Mouse (Mus musculus) intestine, embryonic 16.5 days (tissue): ENCODE data around the gene Scamp4. TPM values are rescaled to one million over a fixed set of nuclear protein-coding genes. Genes with fewer than 3 reads are reported as not detected.
A peak's percentile ranks its signal among the peaks of the same experiment; 100 is the strongest.

Source experiments
- ATAC-seq: fragments of 200-750 bp; cut with Nextera tagmentation; 2 replicates; pipeline ENCODE4 v1.8.0; 2017; ENCODE audit warnings: moderate TSS enrichment, moderate library complexity
- H3K27ac ChIP-seq: fragments of 300-500 bp; sonication (generic); 2 replicates; pipeline ENCODE4 v1.5.1; 2014; ENCODE audit warnings: mild to moderate bottlenecking, low read length
- H3K27me3 ChIP-seq: fragments of 300-500 bp; sonication (generic); replicated peaks from 2 replicates; pipeline ENCODE4 v1.6.1; 2014; ENCODE audit warnings: low read length, control low read depth, mixed read lengths; ENCODE audit not compliant: control insufficient read depth, insufficient read depth
- H3K36me3 ChIP-seq: fragments of 300-500 bp; sonication (generic); 2 replicates; pipeline ENCODE4 v1.6.1; 2014; ENCODE audit warnings: low read length, control low read depth; ENCODE audit not compliant: control insufficient read depth, insufficient read depth
- H3K4me1 ChIP-seq: fragments of 300-500 bp; sonication (generic); 2 replicates; pipeline ENCODE4 v1.6.1; 2014; ENCODE audit warnings: low read length, control low read depth, mixed read lengths; ENCODE audit not compliant: control insufficient read depth, insufficient read depth
- H3K4me2 ChIP-seq: fragments of 300-500 bp; sonication (generic); 2 replicates; pipeline ENCODE4 v1.6.1; 2014; ENCODE audit warnings: low read depth, low read length, control low read depth
- H3K4me3 ChIP-seq: fragments of 300-500 bp; sonication (generic); 2 replicates; pipeline ENCODE4 v1.5.1; 2014; ENCODE audit warnings: mild to moderate bottlenecking, low read length
- H3K9ac ChIP-seq: fragments of 300-500 bp; sonication (generic); 2 replicates; pipeline ENCODE4 v1.6.1; 2014; ENCODE audit warnings: low read depth, low read length
- H3K9me3 ChIP-seq: fragments of 300-500 bp; sonication (generic); 2 replicates; pipeline ENCODE4 v1.6.1; 2016; ENCODE audit warnings: low read length, control low read depth; ENCODE audit not compliant: control insufficient read depth
- WGBS: fragments of 180-500 bp; shearing (Covaris S2); extraction: QIAGEN DNeasy Blood & Tissue Kit; methylation state at CpG from one replicate; pipeline ENCODE4 v1.1.7; 2014; 5-methylcytosine and 5-hydroxymethylcytosine counted together
- polyA plus RNA-seq: library from polyadenylated mRNA; unstranded; fragments of >200 nt; fragmentation: Nextera tagmentation; extraction: Ambion mirVana; gene quantifications from 2 replicates; pipeline ENCODE4 v1.2.1, GENCODE M21; 2015

Gene Scamp4
- polyA plus RNA-seq, 1 experiment from 2014 or later: 127 TPM

GRCm38 (mm10) chr10:80577195-80578130 lies 25.2 kb upstream of the Scamp4 start, which contains the start of gene Klf16:
TSS of gene Klf16 (minus strand) at chr10:80577321.
- WGBS: under 1% methylated on average over 73 of the region's 97 CpGs

GRCm38 (mm10) chr10:80578131-80578750 lies 24.4 kb upstream of the Scamp4 start:
- Histone ChIP-seq H3K4me1 (peaks cover 28% of the 10 kb centered on the region), H3K27me3 (no peaks in the 10 kb centered on the region)
- WGBS: 0% methylated on average over 29 of the region's 29 CpGs

More at GRCm38 (mm10) chr10:80577195-80578130, 25.2 kb upstream of the Scamp4 start, which contains the start of gene Klf16:
- peak; percentile 83 for ATAC-seq
- peaks cover 34% of the 10 kb centered on the region for H3K4me1 ChIP-seq
- no peaks in the 10 kb centered on the region for H3K36me3 ChIP-seq
- peak within 1 kb of the TSS; percentile 80 for H3K9ac ChIP-seq
- peak within 1 kb of the TSS; percentile 88 for H3K27ac ChIP-seq
- peak within 1 kb of the TSS; percentile 84 for H3K4me3 ChIP-seq
- H3K27me3 ChIP-seq: no peaks in the 10 kb centered on the region
- no peaks in the 10 kb centered on the region for H3K9me3 ChIP-seq
- peak within 1 kb of the TSS; percentile 98 for H3K4me2 ChIP-seq

GRCm38 (mm10) chr10:80578911-80579310 lies 23.8 kb upstream of the Scamp4 start:
- Histone ChIP-seq H3K27me3 (no peaks in the 10 kb centered on the region), H3K9me3 (no peaks in the 10 kb centered on the region), H3K4me3 (peak overlapping the region; percentile 84), H3K4me2 (peak overlapping the region; percentile 98), H3K27ac (peak overlapping the region; percentile 88), H3K9ac (peak overlapping the region; percentile 80), H3K4me1 (peaks cover 22% of the 10 kb centered on the region), H3K36me3 (no peaks in the 10 kb centered on the region; the same call in 1 of the 2 replicates)
- WGBS: 13% methylated on average over 8 of the region's 8 CpGs
- ATAC-seq: 0 out of 2 replicates have a peak, but pooled peaks have one; percentile 14

More at GRCm38 (mm10) chr10:80578131-80578750, 24.4 kb upstream of the Scamp4 start:
- Histone ChIP-seq H3K36me3 (no peaks in the 10 kb centered on the region), H3K9me3 (no peaks in the 10 kb centered on the region), H3K4me2 (peak overlapping the region; percentile 98), H3K9ac (peak overlapping the region; percentile 80), H3K27ac (peak overlapping the region; percentile 88), H3K4me3 (peak overlapping the region; percentile 84)
- ATAC-seq: peak; percentile 51

DNA sequence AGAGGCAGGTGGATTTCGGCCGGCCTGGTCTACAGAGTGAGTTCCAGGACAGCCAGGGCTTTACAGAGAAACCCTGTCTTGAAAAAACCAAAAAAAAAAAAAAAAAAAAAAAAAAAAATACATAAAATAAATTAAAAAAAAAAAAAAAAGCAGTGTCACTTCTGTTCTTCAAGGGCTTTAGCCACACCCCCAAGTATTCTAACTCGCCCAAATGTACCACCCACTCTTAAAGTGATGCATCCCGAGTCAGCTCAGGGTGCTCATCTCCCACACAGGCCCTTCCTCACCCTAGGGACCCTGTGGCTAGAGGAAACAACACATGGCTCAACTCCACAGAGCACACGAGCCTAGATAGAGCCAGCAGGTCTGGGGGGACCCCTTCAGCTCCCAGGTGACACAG lies 19.6 kb upstream of the Scamp4 start:
- 86% methylated on average over 5 of the region's 5 CpGs for WGBS
- peaks cover 32% of the 10 kb centered on the region for H3K4me1 ChIP-seq
- H3K9ac ChIP-seq: no peak overlapping the region
- no peak for ATAC-seq
- H3K4me2 ChIP-seq: no peak overlapping the region
- H3K27me3 ChIP-seq: no peaks in the 10 kb centered on the region
- no peak overlapping the region for H3K4me3 ChIP-seq
- no peak overlapping the region for H3K27ac ChIP-seq
- H3K9me3 ChIP-seq: no peaks in the 10 kb centered on the region
- peaks cover 2% of the 10 kb centered on the region; the same call in 1 of the 2 replicates for H3K36me3 ChIP-seq

DNA sequence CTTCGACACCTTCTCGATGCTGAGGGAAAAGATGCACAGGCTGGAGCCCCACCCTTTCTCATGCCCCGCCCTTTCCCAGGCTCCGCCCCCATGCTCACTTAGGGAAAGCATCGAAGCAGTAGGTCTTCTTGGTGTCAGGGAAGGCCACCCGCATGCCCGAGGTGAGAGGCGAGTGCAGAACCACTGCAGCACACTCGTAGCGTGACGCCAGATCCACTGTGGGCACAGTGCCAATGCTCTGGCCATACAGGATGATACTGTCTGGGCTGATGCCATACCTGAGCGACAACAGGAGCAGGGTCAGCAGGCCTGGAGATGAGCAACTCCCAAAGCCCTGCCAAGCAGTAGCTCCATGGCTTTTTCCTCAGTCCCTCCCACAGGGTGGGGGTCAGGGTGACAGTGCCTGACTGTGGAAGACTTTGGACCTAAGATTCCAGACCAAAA lies 18.6 kb upstream of the Scamp4 start:
- Histone ChIP-seq H3K9me3 (no peaks in the 10 kb centered on the region), H3K27ac (peak overlapping the region; percentile 20; the same call in 1 of the 2 replicates), H3K36me3 (peaks cover 2% of the 10 kb centered on the region; the same call in 1 of the 2 replicates), H3K4me3 (no peak overlapping the region), H3K9ac (no peak overlapping the region), H3K4me2 (no peak overlapping the region), H3K27me3 (no peaks in the 10 kb centered on the region), H3K4me1 (peaks cover 37% of the 10 kb centered on the region)
- WGBS: 54% methylated on average over 12 of the region's 12 CpGs
- ATAC-seq: peak; percentile 6; the same call in 1 of the 2 replicates

DNA sequence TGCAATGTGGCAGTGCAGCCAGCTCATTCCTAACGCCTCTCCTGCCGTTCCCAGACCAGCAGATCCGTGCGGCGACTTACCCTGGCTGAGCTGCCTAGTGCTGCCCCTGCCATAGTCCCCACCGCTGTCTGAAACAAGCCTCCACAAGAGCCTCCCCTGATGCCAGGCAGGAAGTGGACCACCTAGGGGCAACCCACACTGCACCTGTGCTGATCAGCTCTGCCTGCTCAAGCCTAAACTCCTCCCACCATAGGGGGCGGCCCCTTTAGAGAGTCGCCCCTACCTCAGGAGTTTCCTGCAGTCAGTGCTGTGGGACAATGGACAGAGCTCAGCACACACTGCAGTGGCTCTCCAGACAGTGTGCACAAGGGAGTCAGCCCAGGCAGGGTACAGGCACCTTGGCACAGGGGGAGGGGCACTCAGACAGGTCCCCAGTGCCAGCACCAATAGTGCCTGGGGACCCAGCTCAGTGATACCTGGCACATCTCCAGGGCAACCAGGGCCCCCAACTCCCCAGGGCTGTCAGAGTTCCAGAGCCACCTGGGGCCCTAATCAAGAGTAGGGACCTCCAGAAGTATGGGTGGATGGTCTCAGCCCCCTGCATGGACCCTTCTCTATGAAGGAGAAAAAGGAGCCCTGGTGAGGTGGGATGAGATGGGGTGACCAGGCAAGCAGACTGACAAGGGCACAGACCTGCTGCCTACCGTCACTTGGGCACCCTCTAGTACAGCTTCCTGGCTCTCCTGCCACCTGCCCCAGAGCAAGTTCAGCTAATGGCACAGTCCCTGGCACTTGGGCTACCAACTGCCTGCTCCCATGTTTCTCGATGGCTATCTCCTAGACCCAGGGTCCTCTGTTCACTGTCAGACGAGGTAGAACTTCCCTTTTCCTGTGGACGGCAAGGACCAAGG lies 17.8 kb upstream of the Scamp4 start:
- Histone ChIP-seq H3K27ac (peak overlapping the region; percentile 20), H3K9ac (peak overlapping the region; percentile 20), H3K4me3 (no peak overlapping the region), H3K4me2 (peak overlapping the region; percentile 14; the same call in 1 of the 2 replicates), H3K27me3 (no peaks in the 10 kb centered on the region), H3K36me3 (peaks cover 2% of the 10 kb centered on the region; the same call in 1 of the 2 replicates), H3K9me3 (no peaks in the 10 kb centered on the region), H3K4me1 (peaks cover 41% of the 10 kb centered on the region)
- ATAC-seq: 0 out of 2 replicates have a peak, but pooled peaks have one; percentile 14
- 73% methylated on average over 12 of the region's 12 CpGs for WGBS

GRCm38 (mm10) chr10:80585581-80585980 lies 17.1 kb upstream of the Scamp4 start:
- H3K4me3 ChIP-seq: 0 out of 2 replicates have a peak overlapping the region, but pooled peaks have one; percentile 15
- H3K9ac ChIP-seq: 0 out of 2 replicates have a peak overlapping the region, but pooled peaks have one; percentile 20

More at GRCm38 (mm10) chr10:80585581-80585980, 17.1 kb upstream of the Scamp4 start:
- ATAC-seq: no peak
- Histone ChIP-seq H3K27ac (no peak overlapping the region), H3K36me3 (peaks cover 2% of the 10 kb centered on the region; the same call in 1 of the 2 replicates), H3K27me3 (no peaks in the 10 kb centered on the region), H3K9me3 (no peaks in the 10 kb centered on the region), H3K4me1 (peaks cover 41% of the 10 kb centered on the region), H3K4me2 (peak overlapping the region; percentile 14; the same call in 1 of the 2 replicates)
- 91% methylated on average over 8 of the region's 8 CpGs for WGBS
